Mouse (Mus musculus): Measurements from ENCODE around the gene Lig4.

GRCm38 (mm10) chr8:9975898-9976611 is 1.4 kb downstream of the Lig4 start:
- TF ChIP-seq GATA1 (IDR thresholded peaks at IDR 0.05; ENCODE audit: low read length) (no peak), TAL1 (IDR thresholded peaks at IDR 0.05; ENCODE audit: low read length) (no peak)

All from erythroblast, embryonic 14.5 days (primary cell).